16 mouse cellular contexts compared by ENCODE assay signal in the genomic region with DNA sequence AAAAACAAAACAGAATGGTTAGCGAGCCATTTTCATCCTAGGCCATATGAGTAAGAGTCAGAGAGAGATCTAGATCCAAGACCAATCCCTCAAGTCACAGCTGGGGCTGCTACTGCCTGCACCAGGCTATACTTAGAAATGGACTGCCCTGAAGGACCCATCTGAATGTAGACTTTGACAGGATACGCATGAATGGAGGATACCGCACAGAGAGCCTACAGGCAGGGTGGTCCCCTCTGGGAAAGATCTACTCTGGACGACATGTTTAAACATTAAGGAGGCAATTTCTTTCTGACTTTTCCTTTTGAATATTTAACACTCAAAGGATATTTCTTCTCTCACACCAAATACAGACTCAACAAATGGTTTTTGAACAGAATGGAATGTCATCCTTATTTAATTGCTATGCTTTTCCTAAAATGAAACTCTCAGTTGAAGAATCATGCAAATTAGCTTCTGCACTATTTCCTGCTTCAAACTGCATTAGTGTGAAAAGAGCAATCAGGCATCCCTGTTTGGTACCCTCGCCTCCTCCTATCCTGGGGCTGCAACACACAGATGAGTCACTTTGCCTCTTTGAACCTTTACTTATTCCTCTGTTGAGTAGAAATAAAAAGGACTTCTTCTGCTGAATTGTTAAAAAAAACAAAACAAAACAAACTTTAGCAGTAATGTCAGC.
"Had no signal": no experiment of that assay in that cellular context is flagged by ENCODE, and none has a peak within 500 bp of the region (broad histone marks: within the 10 kb centered on the region; RNA-seq: fewer than 3 reads in every experiment).

No protein-coding gene starts in this region.

- H3K4me2 ChIP-seq: liver, embryonic 11.5 days; liver, embryonic 15.5 days; midbrain, embryonic 13.5 days; neural tube, embryonic 12.5 days; stomach, embryonic 15.5 days had no signal

- H3K27me3 ChIP-seq: liver, embryonic 15.5 days; midbrain, embryonic 13.5 days; neural tube, embryonic 12.5 days; stomach, embryonic 15.5 days had no signal

- H3K36me3 ChIP-seq: limb, embryonic 10.5 days; liver, embryonic 15.5 days; midbrain, embryonic 13.5 days; neural tube, embryonic 12.5 days; stomach, embryonic 15.5 days had no signal

- DNase-seq: kidney, adult 8-10 months; kidney, postnatal 25 days; layer of hippocampus, adult 9-11 months; lung, adult 2 months; lung, postnatal 36 days; right cerebral cortex, postnatal 4 days; spleen, adult 18-20 months; thymus, adult 2 months; thymus, postnatal 25 days had no signal

- H3K9ac ChIP-seq: liver, embryonic 15.5 days; midbrain, embryonic 13.5 days; neural tube, embryonic 12.5 days; stomach, embryonic 15.5 days had no signal

- H3K4me3 ChIP-seq: limb, embryonic 10.5 days; liver, embryonic 15.5 days; midbrain, embryonic 13.5 days; neural tube, embryonic 12.5 days; stomach, embryonic 15.5 days had no signal

- H3K4me1 ChIP-seq: limb, embryonic 10.5 days; liver, embryonic 15.5 days; midbrain, embryonic 13.5 days; neural tube, embryonic 12.5 days; stomach, embryonic 15.5 days had no signal

- H3K27ac ChIP-seq: limb, embryonic 10.5 days; liver, embryonic 15.5 days; midbrain, embryonic 13.5 days; neural tube, embryonic 12.5 days; stomach, embryonic 15.5 days had no signal

- ATAC-seq: lung, postnatal 0 days; midbrain, embryonic 13.5 days had no signal

- H3K9me3 ChIP-seq: limb, embryonic 10.5 days; liver, embryonic 15.5 days; midbrain, embryonic 13.5 days; neural tube, embryonic 12.5 days; stomach, embryonic 15.5 days had no signal
